Mouse (Mus musculus) macrophage (primary cell): ENCODE measurements around the gene Kank1. TPM values are rescaled to one million over a fixed set of nuclear protein-coding genes. Genes with fewer than 3 reads are reported as not detected.

Experiments
- H3K27ac ChIP-seq: fragments of 350-480 bp; formaldehyde crosslinking; 2 replicates; pipeline ENCODE4 v1.9.0; 2021
- H3K36me3 ChIP-seq: fragments of 350-480 bp; formaldehyde crosslinking; 2 replicates; pipeline ENCODE4 v1.9.0; 2021; ENCODE audit errors: inconsistent target
- H3K4me3 ChIP-seq: fragments of 350-480 bp; formaldehyde crosslinking; 2 replicates; pipeline ENCODE4 v1.9.0; 2021; ENCODE audit errors: inconsistent target
- H3K79me2 ChIP-seq: fragments of 350-480 bp; formaldehyde crosslinking; 2 replicates; pipeline ENCODE4 v1.9.0; 2021; ENCODE audit errors: inconsistent target
- WGBS: methylation state at CpG from one replicate; pipeline ENCODE4 v1.1.7; 2026; ENCODE audit warnings: inconsistent platforms; ENCODE audit not compliant: missing documents; 5-methylcytosine and 5-hydroxymethylcytosine counted together
- polyA plus RNA-seq: library from polyadenylated mRNA; stranded (reverse); fragments of 250-400 nt; gene quantifications from 3 replicates; pipeline ENCODE4 v1.2.4, GENCODE M21; 2018; ENCODE audit warnings: inconsistent platforms

The Kank1 gene
- polyA plus RNA-seq, 1 experiment from 2014 or later, result not detected

DNA sequence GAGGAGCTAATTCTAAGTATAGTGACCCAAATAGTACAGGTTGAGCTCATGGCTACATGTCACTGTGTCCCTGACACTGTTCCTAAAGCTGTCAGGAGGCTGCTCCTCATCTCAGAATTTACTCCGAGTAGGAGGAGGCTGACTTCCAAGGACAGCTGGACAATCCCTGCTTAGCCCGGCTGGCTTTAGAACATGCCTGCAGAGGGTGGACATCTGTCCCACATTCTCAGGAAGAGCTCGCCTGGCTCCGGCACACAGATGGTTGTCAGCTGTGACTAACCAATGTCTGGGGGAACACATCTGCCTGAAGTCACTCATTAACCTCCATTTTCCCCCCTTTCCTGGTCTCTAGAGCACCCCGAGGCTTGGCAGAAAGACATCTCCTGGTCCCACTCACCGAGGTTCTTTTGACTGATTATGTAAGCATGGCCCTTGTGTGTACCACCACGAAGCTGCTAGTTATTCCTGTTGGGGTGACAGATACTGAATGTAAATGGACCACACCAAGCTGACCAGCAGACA, 196.5 kb downstream of the Kank1 start:
- 87% methylated on average over 7 of the region's 7 CpGs for WGBS
- Histone ChIP-seq H3K4me3 (no peak overlapping the region), H3K36me3 (no peaks in the 10 kb centered on the region), H3K27ac (no peak overlapping the region), H3K79me2 (no peaks in the 10 kb centered on the region)

DNA sequence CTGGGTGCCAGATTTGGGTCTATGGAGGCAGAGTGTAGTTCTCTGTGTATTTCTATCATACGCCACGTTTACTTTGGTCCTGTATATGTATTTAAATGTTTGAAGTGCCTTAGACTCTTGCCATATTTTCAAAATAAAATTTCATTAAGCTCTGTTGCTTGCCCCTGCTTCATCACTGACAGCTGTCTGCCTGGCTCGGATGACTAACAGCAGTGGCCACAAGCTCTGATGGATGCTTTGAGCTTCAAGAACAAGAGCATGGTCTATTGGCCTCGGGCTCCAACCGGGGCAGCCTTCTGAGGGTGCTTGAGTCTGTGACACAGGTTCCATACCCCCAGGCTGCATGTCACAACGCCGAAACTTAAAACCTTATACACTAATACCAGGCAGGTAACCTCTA, 197.6 kb downstream of the Kank1 start:
- 93% methylated on average over 7 of the region's 7 CpGs for WGBS
- Histone ChIP-seq H3K27ac (no peak overlapping the region), H3K4me3 (no peak overlapping the region), H3K36me3 (no peaks in the 10 kb centered on the region), H3K79me2 (no peaks in the 10 kb centered on the region)

DNA sequence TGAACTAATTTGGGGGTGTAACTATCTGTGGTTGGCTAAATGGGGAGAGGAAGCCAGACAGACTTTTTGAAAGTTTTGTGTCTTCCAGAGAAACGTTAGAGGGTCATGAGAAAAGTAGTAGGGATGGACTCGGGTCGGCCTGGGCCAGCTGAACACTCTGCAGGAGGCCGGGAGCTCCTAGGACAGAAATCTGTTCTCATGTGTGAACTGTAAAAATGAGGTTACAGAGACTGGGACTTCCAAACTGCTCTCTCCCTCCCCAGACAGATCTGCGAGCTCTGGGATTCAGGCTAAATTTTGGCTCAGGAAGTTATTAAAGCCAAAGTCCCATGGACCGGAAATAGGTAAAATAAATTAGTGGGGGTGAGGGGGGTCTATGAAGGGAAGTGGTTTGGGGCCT, 198.0 kb downstream of the Kank1 start:
- H3K36me3 ChIP-seq, result no peaks in the 10 kb centered on the region
- H3K4me3 ChIP-seq, result no peak overlapping the region
- 59% methylated on average over 6 of the region's 6 CpGs for WGBS
- no peak overlapping the region for H3K27ac ChIP-seq
- no peaks in the 10 kb centered on the region for H3K79me2 ChIP-seq

DNA sequence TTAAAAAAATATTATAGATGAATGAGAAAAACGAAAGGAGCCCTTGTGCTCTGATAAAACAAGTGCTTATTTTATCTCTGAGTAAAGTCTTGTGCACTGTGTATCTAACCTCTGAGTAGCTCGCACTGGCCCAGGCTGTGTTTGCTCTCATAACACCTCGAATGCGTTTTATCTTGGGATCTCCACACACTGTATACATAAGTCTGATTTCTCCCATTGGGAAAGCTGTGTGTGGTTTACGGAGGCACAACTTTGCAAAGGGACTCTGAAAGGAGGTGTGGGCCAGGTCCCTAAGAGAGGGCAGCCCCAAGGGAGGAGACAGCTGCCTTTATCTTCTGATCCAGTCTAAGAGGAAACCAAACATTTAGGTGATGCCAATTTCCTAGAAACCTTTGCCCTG, 198.6 kb downstream of the Kank1 start:
- no peaks in the 10 kb centered on the region for H3K36me3 ChIP-seq
- WGBS, result 81% methylated on average over 5 of the region's 5 CpGs
- H3K27ac ChIP-seq, result no peak overlapping the region
- no peak overlapping the region for H3K4me3 ChIP-seq
- H3K79me2 ChIP-seq, result no peaks in the 10 kb centered on the region

DNA sequence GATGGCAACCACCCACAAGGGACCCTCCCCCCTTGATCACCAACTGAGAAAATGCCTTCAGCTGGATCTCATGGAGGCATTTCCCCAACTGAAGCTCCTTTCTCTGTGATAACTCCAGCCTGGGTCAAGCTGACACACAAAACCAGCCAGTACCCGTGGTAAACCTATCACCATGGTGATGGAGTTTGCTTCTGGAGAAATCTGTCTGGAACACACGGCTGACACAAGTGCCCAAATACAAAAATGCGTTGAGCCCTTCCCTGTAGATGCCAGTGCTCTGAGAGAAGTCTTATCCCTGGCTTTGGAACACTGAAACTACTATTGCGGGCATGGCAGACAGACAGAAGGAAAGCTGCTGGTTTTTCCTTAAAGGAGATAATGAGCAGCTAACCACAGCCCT, 199.4 kb downstream of the Kank1 start:
- H3K36me3 ChIP-seq, result no peaks in the 10 kb centered on the region
- H3K4me3 ChIP-seq, result no peak overlapping the region

DNA sequence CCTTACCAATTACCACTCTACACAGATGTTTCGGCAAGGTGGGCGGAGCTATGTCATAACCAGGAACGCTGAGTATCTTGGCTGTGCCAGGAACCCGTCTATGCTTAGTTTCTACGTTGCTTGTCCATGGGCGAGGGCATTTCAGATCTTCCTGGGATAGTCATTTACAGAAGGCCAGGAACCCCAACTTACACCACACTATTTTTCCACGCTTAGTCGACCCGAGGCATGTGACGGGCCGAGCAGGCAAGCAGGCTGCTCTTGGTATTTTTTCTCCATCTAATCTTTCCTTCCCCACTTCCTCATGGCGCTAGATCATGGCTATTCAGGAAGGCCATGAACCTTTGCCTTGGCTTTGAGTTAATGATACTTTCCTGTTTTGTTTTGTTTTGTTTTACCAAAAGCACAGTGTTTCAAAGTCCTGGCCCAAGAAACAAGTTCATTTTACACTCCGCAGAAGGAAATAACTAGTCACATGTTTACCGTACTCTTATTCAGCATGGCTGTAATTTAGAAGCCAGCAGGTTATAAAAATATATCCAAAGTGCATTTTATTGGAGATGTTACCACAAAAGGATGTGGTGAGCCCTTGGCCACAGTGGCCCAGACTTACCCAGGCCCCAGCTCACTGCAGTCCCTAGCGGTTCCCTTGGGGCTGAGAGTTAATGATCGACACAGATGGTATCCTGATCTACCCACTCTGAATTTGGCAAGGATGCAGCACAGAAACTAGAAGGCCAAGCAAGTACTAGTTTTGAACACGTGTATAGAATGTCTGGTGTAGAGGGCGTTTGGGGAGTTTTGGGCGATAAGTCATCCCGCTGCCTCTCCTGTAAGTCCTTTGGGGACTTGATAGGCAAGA, 200.2 kb downstream of the Kank1 start:
- Histone ChIP-seq H3K36me3 (no peaks in the 10 kb centered on the region), H3K27ac (no peak overlapping the region), H3K4me3 (no peak overlapping the region), H3K79me2 (no peaks in the 10 kb centered on the region)
- WGBS, result 33% methylated on average over 20 of the region's 20 CpGs

More for the DNA sequence above, 199.4 kb downstream of the Kank1 start:
- Histone ChIP-seq H3K27ac (no peak overlapping the region), H3K79me2 (no peaks in the 10 kb centered on the region)
- WGBS, result 75% methylated on average over 4 of the region's 4 CpGs

DNA sequence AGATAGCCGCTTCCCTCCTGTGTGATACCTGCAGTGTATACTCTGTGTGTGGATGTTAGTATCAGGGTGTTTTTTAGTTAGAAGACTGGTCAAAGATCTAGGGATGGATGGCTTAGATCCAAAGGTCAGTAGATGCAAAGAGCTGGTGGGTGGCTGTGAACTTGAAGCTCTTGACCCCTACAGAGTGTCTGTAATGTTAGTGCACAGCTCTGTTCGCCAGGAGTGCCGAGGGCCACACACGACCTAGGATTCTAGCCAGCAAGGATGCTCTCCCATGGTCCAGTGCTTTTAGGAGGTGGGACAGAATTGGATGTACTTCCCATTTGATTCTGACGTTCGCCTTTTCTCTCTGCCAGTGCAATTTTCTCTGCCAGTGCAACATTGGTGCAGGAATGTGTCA, 201.5 kb downstream of the Kank1 start:
- no peak overlapping the region for H3K4me3 ChIP-seq
- no peaks in the 10 kb centered on the region for H3K79me2 ChIP-seq
- 93% methylated on average over 6 of the region's 6 CpGs for WGBS
- no peak overlapping the region for H3K27ac ChIP-seq
- no peaks in the 10 kb centered on the region for H3K36me3 ChIP-seq

DNA sequence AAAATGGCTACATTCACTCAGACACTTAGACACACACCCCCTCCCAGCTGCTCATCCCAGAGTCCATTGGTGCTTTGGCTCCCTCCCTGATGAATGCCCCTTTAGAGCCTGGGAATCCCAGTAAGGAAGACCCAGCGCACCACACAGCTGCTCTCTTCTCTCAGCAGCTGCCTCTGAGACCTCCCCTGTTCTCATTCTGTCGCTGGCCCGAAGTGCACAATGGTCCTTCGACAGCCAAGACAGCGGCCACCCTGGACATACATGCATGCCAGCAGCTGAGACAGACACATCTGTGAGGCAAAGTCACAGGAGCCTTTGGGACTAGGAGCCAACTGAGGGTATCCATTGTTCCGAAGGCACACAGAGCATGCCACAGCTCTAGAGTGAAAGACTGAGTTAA, 203.0 kb downstream of the Kank1 start:
- Histone ChIP-seq H3K36me3 (no peaks in the 10 kb centered on the region), H3K27ac (no peak overlapping the region), H3K79me2 (no peaks in the 10 kb centered on the region), H3K4me3 (no peak overlapping the region)
- 91% methylated on average over 6 of the region's 6 CpGs for WGBS

DNA sequence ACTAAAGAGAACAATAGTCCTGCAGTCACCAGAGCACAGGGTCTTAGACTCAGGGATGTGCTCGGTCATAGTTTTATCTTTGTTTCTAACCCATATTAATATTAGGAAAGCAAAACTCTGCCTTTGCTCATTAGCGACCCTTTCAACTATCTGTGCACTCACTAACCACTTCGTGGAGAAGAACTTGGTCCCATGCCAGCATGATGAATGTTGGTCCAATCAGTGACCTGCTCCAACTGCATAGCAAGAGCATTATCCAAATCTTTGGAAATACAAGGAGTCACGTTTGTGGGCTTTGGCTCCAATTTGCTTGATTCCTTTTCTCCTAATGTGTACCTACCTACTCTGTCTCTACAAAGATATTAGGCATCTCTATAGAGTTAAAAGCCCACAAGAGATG, 204.0 kb downstream of the Kank1 start:
- H3K4me3 ChIP-seq, result no peak overlapping the region
- H3K79me2 ChIP-seq, result no peaks in the 10 kb centered on the region
- WGBS, result 84% methylated on average over 4 of the region's 4 CpGs
- H3K27ac ChIP-seq, result no peak overlapping the region
- H3K36me3 ChIP-seq, result no peaks in the 10 kb centered on the region

DNA sequence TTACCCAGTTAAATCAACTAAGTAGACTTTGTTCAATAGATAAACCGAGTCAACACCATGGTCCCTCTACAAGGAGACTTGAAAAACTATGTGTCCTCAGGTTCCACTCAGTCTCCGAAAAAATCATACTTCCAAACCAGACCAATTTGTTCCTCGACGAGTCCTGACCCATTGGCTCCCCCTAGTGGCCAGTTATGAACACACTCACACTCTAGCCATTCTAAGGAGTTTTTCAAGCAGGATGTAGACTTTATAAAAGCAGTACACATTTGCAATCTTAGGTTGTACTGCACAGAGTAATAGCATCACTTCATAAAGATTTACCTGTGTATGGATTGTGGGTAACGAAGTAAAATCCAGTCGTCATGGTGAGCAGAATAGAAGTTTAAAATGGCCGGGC, 208.3 kb downstream of the Kank1 start:
- WGBS, result 27% methylated on average over 7 of the region's 7 CpGs

DNA sequence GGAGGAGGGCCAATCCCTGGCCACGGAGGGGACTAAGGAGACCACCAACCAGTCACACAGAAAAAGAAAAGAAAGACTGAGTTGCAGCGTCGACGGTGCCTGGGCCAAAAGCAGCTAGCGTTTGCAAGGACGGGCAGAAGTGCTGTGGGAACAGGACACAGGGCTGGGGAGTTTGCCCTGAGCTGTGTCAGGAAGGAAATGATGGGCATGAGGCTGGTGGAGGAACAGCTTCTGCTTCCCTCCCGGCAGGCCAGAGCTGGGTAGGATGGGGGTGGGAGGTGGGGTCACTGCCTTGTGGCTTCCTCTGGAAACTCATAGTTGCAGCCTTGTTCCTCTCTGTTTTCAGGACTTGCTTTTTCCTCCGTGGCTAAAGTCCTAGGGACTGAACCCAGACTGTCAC, 209.1 kb downstream of the Kank1 start:
- no peak overlapping the region for H3K27ac ChIP-seq
- H3K4me3 ChIP-seq, result no peak overlapping the region
- H3K36me3 ChIP-seq, result no peaks in the 10 kb centered on the region
- 0% methylated on average over 8 of the region's 8 CpGs for WGBS
- no peaks in the 10 kb centered on the region for H3K79me2 ChIP-seq

More for the DNA sequence above, 208.3 kb downstream of the Kank1 start:
- H3K4me3 ChIP-seq, result no peak overlapping the region
- H3K36me3 ChIP-seq, result no peaks in the 10 kb centered on the region
- no peaks in the 10 kb centered on the region for H3K79me2 ChIP-seq
- H3K27ac ChIP-seq, result no peak overlapping the region

DNA sequence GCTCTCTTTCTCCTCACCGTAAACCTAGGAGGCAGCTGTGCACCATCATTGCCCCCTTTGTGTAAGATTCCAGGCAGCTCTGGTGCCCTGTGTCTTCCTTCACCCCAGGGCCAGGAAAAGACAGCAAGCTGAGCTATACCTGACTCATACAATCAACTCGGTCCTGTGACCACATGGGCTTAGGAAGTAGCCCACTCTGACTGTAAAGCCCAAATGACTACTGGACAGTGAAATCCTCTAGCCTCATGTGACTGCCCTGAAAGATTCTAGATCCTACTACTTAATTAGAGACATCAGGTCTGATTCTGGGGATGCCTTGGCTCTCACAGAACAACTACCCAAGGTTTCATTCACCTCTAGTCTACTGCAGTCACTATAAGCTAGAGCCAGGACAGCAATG, 209.9 kb downstream of the Kank1 start:
- H3K27ac ChIP-seq, result no peak overlapping the region
- 59% methylated on average over 2 of the region's 2 CpGs for WGBS
- H3K36me3 ChIP-seq, result no peaks in the 10 kb centered on the region
- H3K79me2 ChIP-seq, result no peaks in the 10 kb centered on the region
- no peak overlapping the region for H3K4me3 ChIP-seq

DNA sequence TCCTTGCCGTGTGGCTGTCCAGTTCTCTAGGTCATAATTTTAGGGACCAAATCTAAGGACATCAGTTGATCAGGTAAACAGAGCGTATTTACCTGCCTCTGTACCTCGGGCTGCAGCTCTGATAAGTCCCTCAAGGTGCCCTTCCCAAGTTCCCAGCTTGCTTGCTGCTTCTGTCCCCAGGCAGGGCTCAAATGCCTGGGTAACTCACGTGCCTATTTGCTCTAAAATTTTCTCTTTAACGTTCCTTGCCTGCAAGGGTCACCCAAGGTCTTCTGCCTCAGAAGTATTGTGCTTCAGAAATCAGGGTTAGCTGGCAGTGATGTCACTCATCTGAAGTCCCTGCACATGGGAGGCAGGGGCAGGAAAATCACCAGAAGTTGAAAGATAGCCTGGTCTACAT, 210.6 kb downstream of the Kank1 start:
- 81% methylated on average over 5 of the region's 5 CpGs for WGBS
- no peak overlapping the region for H3K27ac ChIP-seq
- no peaks in the 10 kb centered on the region for H3K79me2 ChIP-seq
- H3K36me3 ChIP-seq, result no peaks in the 10 kb centered on the region
- H3K4me3 ChIP-seq, result no peak overlapping the region

DNA sequence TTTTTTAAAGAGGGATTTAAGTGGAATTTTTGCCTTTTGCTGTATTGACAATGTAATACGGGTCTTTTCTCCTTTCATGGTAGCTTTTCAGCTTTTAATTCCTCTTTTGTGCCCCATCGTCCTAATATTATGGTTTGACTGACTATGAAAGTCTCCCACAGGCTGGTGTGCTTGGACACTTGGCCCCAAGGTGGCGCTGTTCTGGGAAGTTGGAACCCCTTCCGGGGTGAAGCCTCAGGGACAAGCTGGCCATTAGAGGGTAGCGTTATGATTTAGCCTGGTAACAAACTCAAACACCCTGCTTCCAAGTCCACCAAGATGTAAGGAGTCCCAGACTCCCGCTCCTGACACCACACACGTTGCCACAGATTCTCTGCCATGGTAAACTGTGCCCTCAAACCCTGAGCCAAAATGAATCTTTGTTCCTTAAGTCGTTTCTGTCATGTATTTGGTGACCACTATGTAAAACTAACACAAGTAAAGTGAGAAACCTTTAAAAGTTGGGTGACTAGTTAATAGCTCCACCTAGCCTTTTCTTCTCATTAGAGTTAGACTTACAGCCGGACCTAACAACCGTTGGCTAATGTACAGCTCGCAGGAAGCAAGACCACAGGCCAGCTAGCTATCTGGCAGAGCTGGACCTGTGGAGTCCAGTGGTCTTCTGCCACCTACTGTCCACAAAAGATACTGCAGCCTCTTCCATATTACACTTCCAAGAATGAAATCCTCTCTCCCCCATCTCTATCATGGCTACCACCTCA, 214.3 kb downstream of the Kank1 start:
- WGBS, result 34% methylated on average over 11 of the region's 11 CpGs
- H3K79me2 ChIP-seq, result no peaks in the 10 kb centered on the region
- H3K36me3 ChIP-seq, result no peaks in the 10 kb centered on the region
- H3K27ac ChIP-seq, result no peak overlapping the region
- H3K4me3 ChIP-seq, result no peak overlapping the region

DNA sequence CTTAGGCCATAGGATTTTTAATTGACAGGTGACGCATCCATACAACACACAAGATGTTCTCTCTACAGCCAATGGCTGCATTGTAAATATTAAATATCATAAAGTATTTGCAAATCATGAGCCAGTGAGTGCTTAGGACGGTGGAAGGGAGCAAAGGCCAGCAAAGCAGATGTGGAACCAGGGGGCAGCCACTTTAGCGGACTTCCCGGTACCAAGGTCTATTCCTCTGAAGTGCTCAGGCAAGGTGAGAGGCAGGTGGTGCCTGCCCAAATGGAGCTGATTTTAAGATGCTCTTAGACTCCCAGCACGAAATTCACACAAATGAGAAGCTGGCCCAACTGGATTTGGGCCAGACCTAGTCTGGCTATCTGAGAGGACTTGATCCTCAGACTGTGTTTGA, 216.4 kb downstream of the Kank1 start:
- WGBS, result 83% methylated on average over 5 of the region's 5 CpGs
- Histone ChIP-seq H3K4me3 (no peak overlapping the region), H3K79me2 (no peaks in the 10 kb centered on the region), H3K27ac (no peak overlapping the region), H3K36me3 (no peaks in the 10 kb centered on the region)
